Mouse (Mus musculus): ENCODE measurements around the gene Ubxn6.

GRCm38 (mm10) chr17:56078880-56079795 lies 4.3 kb upstream of the Ubxn6 start, which contains the start of gene Hdgfl2:
- TF ChIP-seq CTCF (IDR thresholded peaks at IDR 0.05; ENCODE audit: low read depth, low read length) (no peak), POLR2A (IDR thresholded peaks at IDR 0.05; ENCODE audit: insufficient read depth, low read length) (peak; percentile 97)

All from ES-Bruce4 (cell line).